Mouse (Mus musculus) forebrain, postnatal 0 days (tissue): ENCODE data around the gene Mmp25. TPM values are rescaled to one million over a fixed set of nuclear protein-coding genes. Genes with fewer than 3 reads are reported as not detected.

Experiments used
- ATAC-seq: fragments of 200-750 bp; cut with Nextera tagmentation; 2 replicates; pipeline ENCODE4 v1.8.0; 2017; ENCODE audit warnings: mild to moderate bottlenecking, moderate library complexity
- DNase-seq: peaks from one replicate; pipeline ENCODE4 v3.0.0-alpha.2; 2015
- H3K27ac ChIP-seq: fragments of 300-500 bp; sonication (generic); 2 replicates; pipeline ENCODE4 v1.5.1; 2014; ENCODE audit warnings: low read depth, mild to moderate bottlenecking, antibody characterized with exemption, low read length, moderate library complexity, mixed read lengths
- H3K27me3 ChIP-seq: fragments of 300-500 bp; sonication (generic); 2 replicates; pipeline ENCODE4 v1.6.1; 2014; ENCODE audit warnings: mild to moderate bottlenecking, low read length, mixed read lengths; ENCODE audit not compliant: insufficient read depth
- H3K36me3 ChIP-seq: fragments of 300-500 bp; sonication (generic); 2 replicates; pipeline ENCODE4 v1.6.1; 2014; ENCODE audit warnings: mild to moderate bottlenecking, moderate library complexity; ENCODE audit not compliant: insufficient read depth
- H3K4me1 ChIP-seq: fragments of 300-500 bp; sonication (generic); 2 replicates; pipeline ENCODE4 v1.6.1; 2014; ENCODE audit warnings: antibody characterized with exemption; ENCODE audit not compliant: insufficient read depth
- H3K4me2 ChIP-seq: fragments of 300-500 bp; sonication (generic); 2 replicates; pipeline ENCODE4 v1.6.1; 2014; ENCODE audit warnings: low read depth, mild to moderate bottlenecking, moderate library complexity
- H3K4me3 ChIP-seq: fragments of 300-500 bp; sonication (generic); 2 replicates; pipeline ENCODE4 v1.5.1; 2014; ENCODE audit warnings: low read depth, low read length, mixed read lengths
- H3K9ac ChIP-seq: fragments of 300-500 bp; sonication (generic); 2 replicates; pipeline ENCODE4 v1.6.1; 2014; ENCODE audit warnings: mild to moderate bottlenecking
- H3K9me3 ChIP-seq: fragments of 300-500 bp; sonication (generic); 2 replicates; pipeline ENCODE4 v1.6.1; 2016; ENCODE audit warnings: low read length
- CTCF ChIP-seq: sonication (generic); IDR thresholded peaks from 2 replicates; pipeline ENCODE4 v1.5.1; 2016; ENCODE audit warnings: antibody characterized with exemption, control low read depth, low read depth
- WGBS: fragments of 180-500 bp; shearing (Covaris S2); extraction: QIAGEN DNeasy Blood & Tissue Kit; methylation state at CpG from one replicate; pipeline ENCODE4 v1.1.7; 2014; 5-methylcytosine and 5-hydroxymethylcytosine counted together
- polyA plus RNA-seq: library from polyadenylated mRNA; unstranded; fragments of >200 nt; fragmentation: Nextera tagmentation; extraction: Ambion mirVana; gene quantifications from 2 replicates; pipeline ENCODE4 v1.2.1, GENCODE M21; 2015
- total RNA-seq: library from RNA; depleted of rRNA; stranded (reverse); fragments of >200 nt; gene quantifications from 2 replicates; pipeline ENCODE4 v1.2.3, GENCODE M21; 2014

The Mmp25 gene
- total and polyA plus RNA-seq, 2 experiments from 2014 or later: 0.48 to 1.1 TPM

DNA sequence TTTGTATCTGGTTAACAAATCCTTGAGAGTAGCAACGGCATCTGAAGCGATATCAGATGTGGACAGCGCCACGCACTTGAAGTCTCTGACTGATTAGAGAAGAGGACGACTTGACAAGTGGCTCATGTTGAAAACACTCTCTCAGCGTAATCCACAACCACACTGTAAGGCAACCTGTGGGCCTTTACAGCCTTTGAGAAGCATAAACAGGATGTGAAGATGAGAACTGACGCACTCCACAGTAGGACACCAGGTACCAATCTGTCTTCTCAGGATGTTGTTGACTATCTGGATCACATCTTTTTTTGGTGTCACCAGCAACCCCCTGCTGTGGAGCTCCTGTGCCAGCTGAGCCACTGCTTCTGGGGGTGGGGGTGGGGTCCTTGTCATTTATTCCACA lies 24.7 kb downstream of the Mmp25 start:
- H3K4me1 ChIP-seq: no peaks in the 10 kb centered on the region
- ATAC-seq: no peak
- 88% methylated on average over 7 of the region's 7 CpGs for whole genome bisulfite sequencing
- no peak for DNase-seq
- TF ChIP-seq CTCF: no peak
- no peaks in the 10 kb centered on the region for H3K27me3 ChIP-seq
- H3K36me3 ChIP-seq: no peaks in the 10 kb centered on the region
- H3K9ac ChIP-seq: no peak overlapping the region
- no peak overlapping the region for H3K27ac ChIP-seq
- H3K4me2 ChIP-seq: no peak overlapping the region
- no peaks in the 10 kb centered on the region for H3K9me3 ChIP-seq
- no peak overlapping the region for H3K4me3 ChIP-seq

DNA sequence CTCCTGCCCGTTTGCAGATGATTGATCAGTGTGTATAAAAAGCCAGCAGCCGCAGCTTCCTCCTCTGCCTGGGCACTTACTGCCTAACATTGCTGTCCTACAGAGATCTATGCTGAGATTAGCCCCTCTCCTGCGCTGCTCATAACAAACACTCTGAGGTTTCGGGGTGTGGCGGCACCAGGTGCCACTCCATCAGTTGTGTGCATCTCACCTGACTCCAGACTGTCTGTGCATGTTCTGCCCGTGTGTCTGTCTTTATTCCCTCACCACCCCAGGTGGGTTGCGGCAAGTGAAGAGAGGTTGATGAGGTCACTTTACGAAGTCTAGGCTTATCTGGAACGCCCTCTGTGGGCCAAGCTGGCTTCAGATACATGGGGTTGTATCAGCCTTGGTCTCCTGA lies 28.0 kb downstream of the Mmp25 start:
- Histone ChIP-seq H3K27ac (no peak overlapping the region), H3K4me1 (no peaks in the 10 kb centered on the region), H3K36me3 (no peaks in the 10 kb centered on the region), H3K9me3 (no peaks in the 10 kb centered on the region), H3K4me2 (no peak overlapping the region), H3K4me3 (no peak overlapping the region), H3K9ac (no peak overlapping the region), H3K27me3 (no peaks in the 10 kb centered on the region)
- 72% methylated on average over 9 of the region's 9 CpGs for WGBS
- no peak for DNase-seq
- ATAC-seq: no peak
- TF ChIP-seq CTCF: no peak

DNA sequence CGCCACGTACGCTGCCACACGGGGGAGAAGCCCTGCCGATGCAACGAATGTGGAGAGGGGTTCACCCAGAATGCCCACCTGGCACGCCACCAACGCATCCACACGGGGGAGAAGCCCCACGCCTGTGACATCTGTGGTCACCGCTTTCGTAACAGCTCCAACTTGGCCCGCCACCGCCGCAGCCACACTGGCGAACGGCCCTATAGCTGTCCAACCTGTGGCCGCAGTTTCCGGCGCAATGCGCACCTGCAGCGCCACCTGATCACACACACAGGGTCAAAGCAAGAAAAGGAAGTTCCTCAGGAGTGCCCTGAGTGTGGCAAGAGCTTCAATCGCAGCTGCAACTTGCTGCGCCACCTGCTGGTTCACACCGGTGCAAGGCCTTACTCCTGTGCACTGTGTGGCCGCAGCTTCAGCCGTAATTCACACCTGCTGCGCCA lies 34.7 kb downstream of the Mmp25 start:
- Histone ChIP-seq H3K9ac (no peak overlapping the region), H3K27me3 (no peaks in the 10 kb centered on the region), H3K27ac (no peak overlapping the region), H3K4me3 (no peak overlapping the region), H3K4me2 (no peak overlapping the region), H3K4me1 (no peaks in the 10 kb centered on the region), H3K36me3 (no peaks in the 10 kb centered on the region), H3K9me3 (no peaks in the 10 kb centered on the region)
- TF ChIP-seq CTCF: peak; percentile 64
- WGBS: 88% methylated on average over 28 of the region's 28 CpGs
- ATAC-seq (peak; percentile 42; the same call in 1 of the 2 replicates), DNase-seq (peak; percentile 9)

DNA sequence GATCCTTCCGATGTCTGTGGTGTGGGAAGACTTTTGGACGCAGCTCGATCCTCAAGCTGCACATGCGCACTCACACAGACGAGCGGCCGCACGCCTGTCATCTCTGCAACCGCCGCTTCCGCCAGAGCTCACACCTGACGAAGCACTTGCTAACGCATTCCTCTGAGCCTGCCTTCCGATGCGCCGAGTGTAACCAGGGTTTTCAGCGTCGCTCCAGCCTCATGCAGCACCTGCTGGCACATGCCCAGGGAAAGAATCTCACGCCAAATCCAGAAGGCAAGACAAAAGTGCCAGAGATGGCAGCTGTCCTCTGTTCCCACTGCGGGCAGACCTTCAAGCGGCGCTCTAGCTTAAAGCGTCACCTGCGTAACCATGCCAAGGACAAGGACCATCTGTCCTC lies 35.5 kb downstream of the Mmp25 start:
- no peaks in the 10 kb centered on the region for H3K9me3 ChIP-seq
- no peaks in the 10 kb centered on the region for H3K4me1 ChIP-seq
- no peak for TF ChIP-seq CTCF
- no peaks in the 10 kb centered on the region for H3K36me3 ChIP-seq
- DNase-seq: no peak
- no peak overlapping the region for H3K27ac ChIP-seq
- ATAC-seq: no peak
- H3K9ac ChIP-seq: no peak overlapping the region
- no peak overlapping the region for H3K4me3 ChIP-seq
- H3K27me3 ChIP-seq: no peaks in the 10 kb centered on the region
- 89% methylated on average over 24 of the region's 24 CpGs for WGBS
- H3K4me2 ChIP-seq: no peak overlapping the region

DNA sequence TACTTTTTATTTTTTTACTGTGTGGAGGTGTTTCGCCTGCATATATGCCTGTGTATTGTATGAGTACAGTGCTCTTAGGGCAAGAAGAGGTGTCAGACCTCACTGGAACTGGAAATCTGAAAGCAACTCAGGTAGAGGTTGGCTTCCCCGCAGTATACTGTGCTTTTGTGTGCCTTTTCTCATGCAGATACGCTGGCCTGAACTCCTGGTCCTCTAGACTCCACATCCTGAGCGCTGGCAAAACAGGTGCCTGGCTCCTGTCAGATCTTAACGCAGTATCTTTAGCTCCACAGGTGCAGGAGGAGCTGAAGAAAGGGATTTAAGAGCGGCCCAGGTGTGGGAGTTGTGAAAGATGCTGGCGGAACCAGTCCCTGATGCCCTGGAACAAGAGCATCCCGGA lies 39.9 kb downstream of the Mmp25 start:
- DNase-seq (no peak), ATAC-seq (no peak)
- Histone ChIP-seq H3K27me3 (no peaks in the 10 kb centered on the region), H3K4me1 (no peaks in the 10 kb centered on the region), H3K4me2 (no peak overlapping the region), H3K9me3 (no peaks in the 10 kb centered on the region), H3K4me3 (no peak overlapping the region), H3K9ac (no peak overlapping the region), H3K36me3 (no peaks in the 10 kb centered on the region), H3K27ac (no peak overlapping the region)
- WGBS: 89% methylated on average over 8 of the region's 8 CpGs
- TF ChIP-seq CTCF: no peak

DNA sequence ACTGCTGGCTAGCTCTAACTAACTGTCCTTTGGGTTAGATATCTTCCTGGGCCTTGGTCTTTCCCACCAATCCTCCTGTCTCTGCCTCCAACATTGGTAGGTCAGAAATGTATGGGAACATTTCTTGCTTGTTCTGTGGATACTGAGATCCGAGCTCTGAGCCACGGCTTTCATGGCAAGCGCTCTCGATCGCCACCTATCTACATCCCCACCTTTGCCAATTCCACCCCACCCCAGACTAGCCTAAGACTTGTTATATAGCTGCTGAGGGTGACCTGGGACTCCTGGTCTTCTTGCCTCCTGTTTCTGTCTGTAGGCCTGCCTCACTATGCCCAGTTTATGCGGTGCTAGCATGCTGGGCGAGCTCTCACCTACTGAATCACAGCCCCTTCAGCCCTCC lies 40.7 kb downstream of the Mmp25 start:
- no peak overlapping the region for H3K4me2 ChIP-seq
- no peak overlapping the region for H3K27ac ChIP-seq
- no peak for ATAC-seq
- no peak for DNase-seq
- TF ChIP-seq CTCF: no peak
- WGBS: 74% methylated on average over 7 of the region's 7 CpGs
- H3K27me3 ChIP-seq: no peaks in the 10 kb centered on the region
- no peaks in the 10 kb centered on the region for H3K9me3 ChIP-seq
- H3K4me1 ChIP-seq: no peaks in the 10 kb centered on the region
- H3K4me3 ChIP-seq: no peak overlapping the region
- H3K36me3 ChIP-seq: no peaks in the 10 kb centered on the region
- H3K9ac ChIP-seq: no peak overlapping the region

DNA sequence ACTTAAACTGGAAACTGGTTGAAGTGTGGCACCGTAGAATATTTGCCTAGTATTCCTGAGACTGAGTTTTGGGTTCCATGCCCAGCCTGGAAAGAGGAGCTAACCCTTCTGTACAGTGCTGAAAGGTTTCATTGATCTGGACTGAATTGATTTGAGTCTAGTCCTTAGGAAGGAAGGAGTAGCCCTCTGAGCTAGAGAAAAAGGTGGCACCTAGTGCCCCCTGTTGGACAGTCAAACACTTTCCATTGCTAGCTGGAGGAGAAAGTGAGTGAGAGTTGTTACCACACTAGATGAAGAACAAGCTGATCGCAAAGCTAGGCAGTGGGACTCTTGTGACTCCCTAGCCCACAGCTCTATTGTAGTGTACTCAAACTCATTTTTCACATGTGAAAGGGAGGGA lies 41.5 kb downstream of the Mmp25 start:
- Histone ChIP-seq H3K27ac (no peak overlapping the region), H3K4me1 (no peaks in the 10 kb centered on the region), H3K4me2 (no peak overlapping the region), H3K9me3 (no peaks in the 10 kb centered on the region), H3K4me3 (no peak overlapping the region), H3K9ac (no peak overlapping the region), H3K27me3 (no peaks in the 10 kb centered on the region), H3K36me3 (no peaks in the 10 kb centered on the region)
- 44% methylated on average over 2 of the region's 2 CpGs for WGBS
- ATAC-seq (no peak; the same call in 1 of the 2 replicates), DNase-seq (peak; percentile 35)
- TF ChIP-seq CTCF: peak; percentile 56

DNA sequence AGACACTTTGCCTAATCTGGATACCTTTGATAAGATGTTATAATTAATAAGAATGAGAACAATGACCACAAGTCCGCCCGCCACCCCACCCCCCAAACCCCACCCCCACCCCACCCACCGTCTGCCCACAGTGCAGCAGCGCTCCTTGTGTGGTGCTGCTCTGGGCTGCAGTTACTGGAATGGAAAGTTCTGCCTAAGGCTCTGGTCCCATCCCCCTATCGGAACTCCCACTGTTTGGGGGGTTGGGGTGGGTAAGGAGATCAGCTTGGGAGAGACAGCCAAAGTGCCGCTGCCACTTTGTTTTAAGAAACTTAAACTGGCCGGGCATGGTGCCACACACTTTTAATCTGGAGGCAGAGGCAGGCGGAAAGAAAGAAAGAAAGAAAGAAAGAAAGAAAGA lies 42.0 kb downstream of the Mmp25 start:
- no peak overlapping the region for H3K4me2 ChIP-seq
- TF ChIP-seq CTCF: no peak
- H3K27ac ChIP-seq: no peak overlapping the region
- no peaks in the 10 kb centered on the region for H3K4me1 ChIP-seq
- H3K27me3 ChIP-seq: no peaks in the 10 kb centered on the region
- no peak overlapping the region for H3K9ac ChIP-seq
- 10% methylated on average over 8 of the region's 8 CpGs for WGBS
- no peaks in the 10 kb centered on the region for H3K36me3 ChIP-seq
- no peak for DNase-seq
- no peak overlapping the region for H3K4me3 ChIP-seq
- no peaks in the 10 kb centered on the region for H3K9me3 ChIP-seq
- ATAC-seq: no peak
